Mouse (Mus musculus): ENCODE data around the gene Aox4. TPM values are rescaled to one million over a fixed set of nuclear protein-coding genes. Genes with fewer than 3 reads are reported as not detected.
A peak's percentile ranks its signal among the peaks of the same experiment; 100 is the strongest.

Gene Aox4
- polyA plus RNA-seq, 1 experiment from 2014 or later: 0.80 TPM

GRCm38 (mm10) chr1:58284505-58284904 lies 74.3 kb downstream of the Aox4 start:
- ATAC-seq (no peak), DNase-seq (ENCODE audit: low spot score) (peak; percentile 19)
- Histone ChIP-seq H3K9me3 (replicated peaks; ENCODE audit: control insufficient read depth, low read length) (no peaks in the 10 kb centered on the region), H3K4me1 (ENCODE audit: control insufficient read depth, insufficient read depth, low read length) (no peaks in the 10 kb centered on the region), H3K27me3 (replicated peaks; ENCODE audit: control insufficient read depth, insufficient read depth, low read length) (no peaks in the 10 kb centered on the region), H3K4me2 (ENCODE audit: low read length) (no peak overlapping the region), H3K27ac (ENCODE audit: low read depth, low read length) (no peak overlapping the region), H3K36me3 (ENCODE audit: control insufficient read depth, insufficient read depth, low read length) (no peaks in the 10 kb centered on the region), H3K4me3 (ENCODE audit: low read depth, low read length) (no peak overlapping the region), H3K9ac (ENCODE audit: low read length) (no peak overlapping the region)
- 55% methylated on average over 7 of the region's 7 CpGs for WGBS

DNA sequence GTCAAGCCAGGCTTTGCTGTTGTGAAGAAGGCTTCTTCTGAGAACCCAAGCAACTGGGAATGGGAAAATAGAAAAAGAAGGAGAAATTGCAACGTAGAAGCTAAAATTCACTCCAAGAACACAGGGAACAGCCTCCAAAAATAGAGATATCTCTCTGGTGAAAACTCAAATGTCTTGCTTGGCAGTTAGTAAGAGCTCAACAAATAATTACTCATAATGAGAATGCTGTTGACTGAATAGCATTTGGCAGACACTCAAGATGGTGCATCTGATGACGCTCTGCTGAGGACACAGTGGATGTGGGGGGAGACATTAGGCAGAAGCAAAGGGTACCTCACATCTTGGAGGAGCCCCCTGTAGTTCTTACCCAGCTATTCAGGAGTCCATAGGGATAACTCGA lies 77.9 kb downstream of the Aox4 start:
- WGBS: 81% methylated on average over 3 of the region's 3 CpGs
- H3K4me1 ChIP-seq (ENCODE audit: control insufficient read depth, insufficient read depth, low read length): peaks cover 3% of the 10 kb centered on the region; the same call in 1 of the 2 replicates

DNA sequence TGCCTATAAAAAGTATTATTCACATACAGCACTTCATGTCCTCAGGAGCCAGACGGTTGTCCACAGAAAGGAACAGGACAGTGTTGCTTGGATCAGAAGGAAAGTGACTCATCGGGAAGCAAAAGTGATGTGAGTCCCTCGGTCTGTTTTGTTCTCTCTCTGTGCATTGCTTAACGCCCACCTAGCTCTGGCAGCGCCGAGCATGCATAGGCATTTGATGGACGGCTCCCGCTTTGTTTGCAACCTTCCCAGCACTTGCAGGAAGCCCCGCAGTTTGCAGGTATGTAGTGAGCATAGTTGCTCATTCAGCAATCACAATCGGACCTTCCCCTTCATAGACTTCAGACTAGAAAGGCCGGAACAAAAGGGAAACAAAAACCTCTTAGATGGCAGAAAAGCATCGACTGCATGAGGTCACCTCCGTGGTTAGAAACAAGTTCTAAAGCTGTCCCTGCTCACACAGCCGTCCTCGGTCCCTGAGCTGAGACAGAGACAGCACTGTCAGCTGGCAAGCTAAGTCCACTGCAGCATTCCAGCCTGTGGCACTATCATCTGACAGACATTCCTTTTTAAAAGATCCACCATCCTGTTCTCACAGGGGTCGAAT lies 79.8 kb downstream of the Aox4 start:
- peak; percentile 8 for DNase-seq (ENCODE audit: low spot score)
- Histone ChIP-seq H3K4me2 (ENCODE audit: low read length) (no peak overlapping the region), H3K4me3 (ENCODE audit: low read depth, low read length) (no peak overlapping the region), H3K9ac (ENCODE audit: low read length) (no peak overlapping the region), H3K9me3 (replicated peaks; ENCODE audit: control insufficient read depth, low read length) (no peaks in the 10 kb centered on the region), H3K4me1 (ENCODE audit: control insufficient read depth, insufficient read depth, low read length) (peaks cover 3% of the 10 kb centered on the region; the same call in 1 of the 2 replicates), H3K27me3 (replicated peaks; ENCODE audit: control insufficient read depth, insufficient read depth, low read length) (no peaks in the 10 kb centered on the region), H3K27ac (ENCODE audit: low read depth, low read length) (no peak overlapping the region), H3K36me3 (ENCODE audit: control insufficient read depth, insufficient read depth, low read length) (no peaks in the 10 kb centered on the region)
- 27% methylated on average over 16 of the region's 16 CpGs for WGBS
- ATAC-seq: no peak

More for the DNA sequence above, 77.9 kb downstream of the Aox4 start:
- Histone ChIP-seq H3K27me3 (replicated peaks; ENCODE audit: control insufficient read depth, insufficient read depth, low read length) (no peaks in the 10 kb centered on the region), H3K4me3 (ENCODE audit: low read depth, low read length) (no peak overlapping the region), H3K9me3 (replicated peaks; ENCODE audit: control insufficient read depth, low read length) (no peaks in the 10 kb centered on the region), H3K36me3 (ENCODE audit: control insufficient read depth, insufficient read depth, low read length) (no peaks in the 10 kb centered on the region), H3K4me2 (ENCODE audit: low read length) (no peak overlapping the region), H3K27ac (ENCODE audit: low read depth, low read length) (no peak overlapping the region), H3K9ac (ENCODE audit: low read length) (no peak overlapping the region)
- DNase-seq (ENCODE audit: low spot score) (no peak), ATAC-seq (no peak)

GRCm38 (mm10) chr1:58291394-58292300 lies 81.5 kb downstream of the Aox4 start:
- H3K4me2 ChIP-seq (ENCODE audit: low read length): no peak overlapping the region
- no peak overlapping the region for H3K27ac ChIP-seq (ENCODE audit: low read depth, low read length)
- H3K4me3 ChIP-seq (ENCODE audit: low read depth, low read length): no peak overlapping the region
- DNase-seq (ENCODE audit: low spot score): peak; percentile 47
- H3K9me3 ChIP-seq (replicated peaks; ENCODE audit: control insufficient read depth, low read length): no peaks in the 10 kb centered on the region
- H3K27me3 ChIP-seq (replicated peaks; ENCODE audit: control insufficient read depth, insufficient read depth, low read length): no peaks in the 10 kb centered on the region
- H3K36me3 ChIP-seq (ENCODE audit: control insufficient read depth, insufficient read depth, low read length): no peaks in the 10 kb centered on the region
- H3K4me1 ChIP-seq (ENCODE audit: control insufficient read depth, insufficient read depth, low read length): peaks cover 3% of the 10 kb centered on the region; the same call in 1 of the 2 replicates
- no peak overlapping the region for H3K9ac ChIP-seq (ENCODE audit: low read length)
- ATAC-seq: peak; percentile 29; the same call in 1 of the 2 replicates
- 63% methylated on average over 13 of the region's 13 CpGs for whole genome bisulfite sequencing

DNA sequence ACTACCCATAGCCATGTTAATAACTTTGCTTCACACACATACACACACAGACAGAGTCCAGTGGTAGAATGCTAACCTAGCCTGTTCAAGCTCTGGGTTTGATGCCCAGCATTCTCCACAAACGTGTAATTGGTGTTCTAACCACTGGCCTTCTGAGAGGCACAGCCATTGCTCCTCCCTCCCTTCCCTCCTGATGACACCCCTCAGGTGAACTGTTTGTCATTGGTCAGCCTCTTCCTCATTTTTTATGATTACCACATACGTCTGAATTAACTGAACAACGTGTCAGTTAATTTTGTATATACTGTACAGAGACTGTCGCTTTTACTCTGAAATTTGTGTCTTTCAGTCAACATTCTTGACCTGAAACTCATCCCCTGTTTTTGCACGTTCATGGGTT lies 84.5 kb downstream of the Aox4 start:
- H3K9me3 ChIP-seq (replicated peaks; ENCODE audit: control insufficient read depth, low read length): no peaks in the 10 kb centered on the region
- no peak overlapping the region for H3K9ac ChIP-seq (ENCODE audit: low read length)
- DNase-seq (ENCODE audit: low spot score) (no peak), ATAC-seq (no peak)
- H3K27me3 ChIP-seq (replicated peaks; ENCODE audit: control insufficient read depth, insufficient read depth, low read length): no peaks in the 10 kb centered on the region
- no peaks in the 10 kb centered on the region for H3K36me3 ChIP-seq (ENCODE audit: control insufficient read depth, insufficient read depth, low read length)
- no peak overlapping the region for H3K4me2 ChIP-seq (ENCODE audit: low read length)
- H3K27ac ChIP-seq (ENCODE audit: low read depth, low read length): no peak overlapping the region
- H3K4me1 ChIP-seq (ENCODE audit: control insufficient read depth, insufficient read depth, low read length): peaks cover 3% of the 10 kb centered on the region; the same call in 1 of the 2 replicates
- WGBS: 86% methylated on average over 5 of the region's 5 CpGs
- no peak overlapping the region for H3K4me3 ChIP-seq (ENCODE audit: low read depth, low read length)

- WGBS: 4% methylated on average over 7 of the region's 7 CpGs
- ATAC-seq: peak; percentile 82
- no peaks in the 10 kb centered on the region for H3K36me3 ChIP-seq (ENCODE audit: control insufficient read depth, insufficient read depth, low read length)
Measured at GRCm38 (mm10) chr1:58296278-58296677, 86.1 kb downstream of the Aox4 start.

DNA sequence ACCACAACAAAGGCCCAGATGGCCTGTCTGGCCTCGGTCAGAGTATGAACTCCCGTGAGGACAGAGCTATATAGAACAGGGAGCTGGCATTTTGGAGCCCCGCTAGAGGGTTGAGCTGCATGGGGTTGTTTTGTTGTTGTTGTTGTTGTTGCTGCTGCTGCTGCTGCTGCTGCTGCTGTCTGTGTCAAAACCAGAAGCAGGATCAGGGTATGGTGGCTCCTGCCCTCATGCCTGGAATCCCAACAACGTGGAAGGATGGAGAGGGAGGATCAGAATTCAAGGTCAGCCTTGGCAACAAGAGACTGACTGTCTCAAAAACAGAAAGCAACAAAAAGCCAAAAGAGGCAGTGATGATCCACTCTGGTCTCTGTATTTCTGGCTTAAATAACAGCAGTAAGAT lies 86.6 kb downstream of the Aox4 start:
- Histone ChIP-seq H3K4me3 (ENCODE audit: low read depth, low read length) (no peak overlapping the region), H3K4me2 (ENCODE audit: low read length) (no peak overlapping the region), H3K9ac (ENCODE audit: low read length) (no peak overlapping the region), H3K4me1 (ENCODE audit: control insufficient read depth, insufficient read depth, low read length) (no peaks in the 10 kb centered on the region), H3K9me3 (replicated peaks; ENCODE audit: control insufficient read depth, low read length) (no peaks in the 10 kb centered on the region), H3K27ac (ENCODE audit: low read depth, low read length) (no peak overlapping the region), H3K36me3 (ENCODE audit: control insufficient read depth, insufficient read depth, low read length) (no peaks in the 10 kb centered on the region), H3K27me3 (replicated peaks; ENCODE audit: control insufficient read depth, insufficient read depth, low read length) (no peaks in the 10 kb centered on the region)
- WGBS: 61% methylated on average over 4 of the region's 4 CpGs
- DNase-seq (ENCODE audit: low spot score) (no peak), ATAC-seq (no peak)

More at GRCm38 (mm10) chr1:58296278-58296677, 86.1 kb downstream of the Aox4 start:
- Histone ChIP-seq H3K4me3 (ENCODE audit: low read depth, low read length) (no peak overlapping the region), H3K27ac (ENCODE audit: low read depth, low read length) (no peak overlapping the region), H3K27me3 (replicated peaks; ENCODE audit: control insufficient read depth, insufficient read depth, low read length) (no peaks in the 10 kb centered on the region), H3K4me1 (ENCODE audit: control insufficient read depth, insufficient read depth, low read length) (no peaks in the 10 kb centered on the region), H3K9ac (ENCODE audit: low read length) (no peak overlapping the region), H3K4me2 (ENCODE audit: low read length) (no peak overlapping the region), H3K9me3 (replicated peaks; ENCODE audit: control insufficient read depth, low read length) (no peaks in the 10 kb centered on the region)
- DNase-seq (ENCODE audit: low spot score): peak; percentile 84

DNA sequence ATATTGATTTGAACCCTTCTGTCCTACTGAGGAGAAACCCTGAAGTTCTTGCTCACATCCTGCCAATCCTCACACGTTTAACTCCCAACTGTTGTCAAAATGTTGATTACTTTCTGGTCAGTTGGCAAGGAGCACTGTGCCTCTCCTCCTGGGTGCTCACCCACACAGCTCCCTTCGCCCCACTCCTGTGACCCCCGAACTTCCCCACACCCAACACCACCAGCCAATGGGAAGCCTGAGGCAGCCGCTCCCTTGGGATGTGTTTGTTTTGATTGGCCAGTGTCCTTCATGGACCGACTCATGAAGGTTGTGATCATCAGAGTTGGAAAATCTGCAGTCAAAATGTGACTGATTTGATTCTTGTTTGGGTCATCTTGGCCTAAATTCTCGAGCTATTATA lies 88.2 kb downstream of the Aox4 start:
- Histone ChIP-seq H3K4me3 (ENCODE audit: low read depth, low read length) (no peak overlapping the region), H3K36me3 (ENCODE audit: control insufficient read depth, insufficient read depth, low read length) (no peaks in the 10 kb centered on the region), H3K4me2 (ENCODE audit: low read length) (no peak overlapping the region), H3K9me3 (replicated peaks; ENCODE audit: control insufficient read depth, low read length) (no peaks in the 10 kb centered on the region), H3K4me1 (ENCODE audit: control insufficient read depth, insufficient read depth, low read length) (no peaks in the 10 kb centered on the region), H3K27me3 (replicated peaks; ENCODE audit: control insufficient read depth, insufficient read depth, low read length) (no peaks in the 10 kb centered on the region), H3K9ac (ENCODE audit: low read length) (no peak overlapping the region), H3K27ac (ENCODE audit: low read depth, low read length) (no peak overlapping the region)
- DNase-seq (ENCODE audit: low spot score) (no peak), ATAC-seq (no peak)
- WGBS: 82% methylated on average over 6 of the region's 6 CpGs

GRCm38 (mm10) chr1:58301073-58301472 lies 90.9 kb downstream of the Aox4 start:
- Histone ChIP-seq H3K4me1 (ENCODE audit: control insufficient read depth, insufficient read depth, low read length) (no peaks in the 10 kb centered on the region), H3K27me3 (replicated peaks; ENCODE audit: control insufficient read depth, insufficient read depth, low read length) (no peaks in the 10 kb centered on the region), H3K36me3 (ENCODE audit: control insufficient read depth, insufficient read depth, low read length) (no peaks in the 10 kb centered on the region), H3K9me3 (replicated peaks; ENCODE audit: control insufficient read depth, low read length) (no peaks in the 10 kb centered on the region), H3K4me3 (ENCODE audit: low read depth, low read length) (no peak overlapping the region), H3K27ac (ENCODE audit: low read depth, low read length) (no peak overlapping the region), H3K9ac (ENCODE audit: low read length) (no peak overlapping the region), H3K4me2 (ENCODE audit: low read length) (no peak overlapping the region)
- no peak for DNase-seq (ENCODE audit: low spot score)
- ATAC-seq: no peak
- 88% methylated on average over 7 of the region's 7 CpGs for WGBS
